Comparison of ENCODE assay signal across 8 mouse cellular contexts in genomic region chr3:146812041-146812878, GRCm38 (mm10). TPM values are rescaled to one million over a fixed set of nuclear protein-coding genes. Genes with fewer than 3 reads are reported as not detected.
DNase-seq lines count a peak whose midpoint lies in the region; ATAC-seq and TF ChIP-seq lines count a peak whose summit lies in the region.

No protein-coding gene starts in this region.

- WGBS in embryonic facial prominence, embryonic 15.5 days, result 1% methylated on average over 56 of the region's 60 CpGs
- under 1% methylated on average over 55 of the region's 60 CpGs for WGBS in hindbrain, embryonic 16.5 days
- 1% methylated on average over 60 of the region's 60 CpGs for WGBS in liver, embryonic 15.5 days (ENCODE audit: insufficient replicate concordance)
- under 1% methylated on average over 60 of the region's 60 CpGs for WGBS in olfactory bulb, adult 2 months

- H3K27me3 ChIP-seq in embryonic facial prominence, embryonic 15.5 days, result no peaks in the 10 kb centered on the region
- H3K27me3 ChIP-seq in hindbrain, embryonic 16.5 days (replicated peaks; ENCODE audit: control insufficient read depth, insufficient read depth, low read length), result no peaks in the 10 kb centered on the region; the same call in 1 of the 2 replicates
- H3K27me3 ChIP-seq in liver, embryonic 15.5 days, result peaks cover 4% of the 10 kb centered on the region; the same call in 1 of the 2 replicates

- no peaks in the 10 kb centered on the region for H3K36me3 ChIP-seq in embryonic facial prominence, embryonic 15.5 days
- H3K36me3 ChIP-seq in hindbrain, embryonic 16.5 days (ENCODE audit: control insufficient read depth, insufficient read depth, low read length), result no peaks in the 10 kb centered on the region
- H3K36me3 ChIP-seq in liver, embryonic 15.5 days (replicated peaks), result no peaks in the 10 kb centered on the region

- peak; percentile 78 for ATAC-seq in embryonic facial prominence, embryonic 15.5 days (ENCODE audit: insufficient number of reproducible peaks, low FRiP score, low TSS enrichment, low read depth)
- ATAC-seq in hindbrain, embryonic 16.5 days, result no peak; the same call in 1 of the 2 replicates
- ATAC-seq in liver, embryonic 15.5 days (ENCODE audit: insufficient read depth), result peak; percentile 65

- TF ChIP-seq POLR2A in olfactory bulb, adult 2 months (IDR thresholded peaks at IDR 0.05; ENCODE audit: insufficient read depth, low read depth, low read length), result peak; percentile 10; the same call in 1 of the 2 replicates

- intact Hi-C loops in left cerebral cortex, postnatal 10 days (cut with DNase I), result loop anchor here (5.0 kb wide), 1 partner anchor 40 kb away; the partner anchor contains the start of gene Ttll7
- intact Hi-C loops in left cerebral cortex, postnatal 36 days (cut with DNase I), result loop anchor here (2.0 to 5.0 kb wide), 2 partner anchors 41 to 105 kb away; partner anchors contain the start of gene Ttll7

- peak overlapping the region; percentile 75 for H3K4me2 ChIP-seq in embryonic facial prominence, embryonic 15.5 days (replicated peaks)
- H3K4me2 ChIP-seq in hindbrain, embryonic 16.5 days (ENCODE audit: low read length), result peak overlapping the region; percentile 73
- H3K4me2 ChIP-seq in liver, embryonic 15.5 days, result peak overlapping the region; percentile 90

- H3K4me3 ChIP-seq in embryonic facial prominence, embryonic 15.5 days (replicated peaks), result peak overlapping the region; percentile 100
- peak overlapping the region; percentile 89 for H3K4me3 ChIP-seq in hindbrain, embryonic 16.5 days (ENCODE audit: low read length)
- peak overlapping the region; percentile 83 for H3K4me3 ChIP-seq in liver, embryonic 15.5 days (replicated peaks)
- peak overlapping the region; percentile 65 for H3K4me3 ChIP-seq in olfactory bulb, adult 2 months (ENCODE audit: insufficient read depth, low read depth, low read length)

- peaks cover 7% of the 10 kb centered on the region for H3K4me1 ChIP-seq in embryonic facial prominence, embryonic 15.5 days
- peaks cover 14% of the 10 kb centered on the region for H3K4me1 ChIP-seq in hindbrain, embryonic 16.5 days (ENCODE audit: control insufficient read depth, insufficient read depth, low read depth, low read length)
- H3K4me1 ChIP-seq in liver, embryonic 15.5 days (replicated peaks), result peaks cover 17% of the 10 kb centered on the region
- no peaks in the 10 kb centered on the region for H3K4me1 ChIP-seq in olfactory bulb, adult 2 months (ENCODE audit: control insufficient read depth, insufficient read depth, low read length)

- peak overlapping the region; percentile 80 for H3K9ac ChIP-seq in embryonic facial prominence, embryonic 15.5 days
- H3K9ac ChIP-seq in hindbrain, embryonic 16.5 days (ENCODE audit: low read depth, low read length), result peak overlapping the region; percentile 83
- peak overlapping the region; percentile 74 for H3K9ac ChIP-seq in liver, embryonic 15.5 days

- TF ChIP-seq CTCF in olfactory bulb, adult 2 months (IDR thresholded peaks at IDR 0.05; ENCODE audit: insufficient read depth, low read depth, low read length), result no peak

- no peaks in the 10 kb centered on the region for H3K9me3 ChIP-seq in embryonic facial prominence, embryonic 15.5 days (replicated peaks)
- H3K9me3 ChIP-seq in hindbrain, embryonic 16.5 days (ENCODE audit: control insufficient read depth, low read length), result no peaks in the 10 kb centered on the region
- no peaks in the 10 kb centered on the region for H3K9me3 ChIP-seq in liver, embryonic 15.5 days (replicated peaks)

- DNase-seq in left cerebral cortex, postnatal 10 days (ENCODE audit: extremely low spot score in 1 of 2, low spot score in 2 of 2), result peak; percentile 19 to 72
- no peak for DNase-seq in left cerebral cortex, postnatal 36 days (ENCODE audit: low spot score in 2 of 2)
- peak; percentile 68 for DNase-seq in NIH3T3 (ENCODE audit: low read depth)
- no peak for DNase-seq in cerebellum, adult 18-20 months

- H3K27ac ChIP-seq in embryonic facial prominence, embryonic 15.5 days (replicated peaks), result peak overlapping the region; percentile 94
- peak overlapping the region; percentile 95 for H3K27ac ChIP-seq in hindbrain, embryonic 16.5 days (ENCODE audit: low read depth, low read length)
- peak overlapping the region; percentile 65; the same call in 1 of the 2 replicates for H3K27ac ChIP-seq in liver, embryonic 15.5 days (replicated peaks)
- no peak overlapping the region for H3K27ac ChIP-seq in olfactory bulb, adult 2 months (ENCODE audit: insufficient read depth, low read depth, low read length)

RNA-seq across cellular contexts. Expression of gene Prkacb, which starts 0.5 kb away (rescaled TPM):
- 100 to 1,000 TPM; 488 to 489 TPM for total RNA-seq in left cerebral cortex, postnatal 10 days (2021)
- 100 to 1,000 TPM; 428 to 477 TPM for total RNA-seq in left cerebral cortex, postnatal 36 days (2021)
- polyA plus RNA-seq in embryonic facial prominence, embryonic 15.5 days (2015; fragmentation: Nextera tagmentation; extraction: Ambion mirVana), result 60.5 and 62.4 TPM in 2 replicates
- 199 and 204 TPM in 2 replicates for polyA plus RNA-seq in hindbrain, embryonic 16.5 days (2015; fragmentation: Nextera tagmentation; extraction: Ambion mirVana)
- 12.4 and 13.0 TPM in 2 replicates for polyA plus RNA-seq in liver, embryonic 15.5 days (2015; fragmentation: Nextera tagmentation; extraction: Ambion mirVana)
- polyA plus RNA-seq in olfactory bulb, adult 2 months (2012; ENCODE audit: insufficient read depth, insufficient read length, low replicate concordance, missing spikeins), result 239 and 324 TPM in 2 replicates

RNA-seq across cellular contexts. Expression of gene Ttll7, which starts 39.9 kb away (rescaled TPM):
- 100 to 1,000 TPM; 108 TPM for total RNA-seq in left cerebral cortex, postnatal 10 days (2021)
- 100 to 1,000 TPM; 182 to 189 TPM for total RNA-seq in left cerebral cortex, postnatal 36 days (2021)
- polyA plus RNA-seq in embryonic facial prominence, embryonic 15.5 days (2015; fragmentation: Nextera tagmentation; extraction: Ambion mirVana), result 2.9 and 3.9 TPM in 2 replicates
- 7.8 and 9.4 TPM in 2 replicates for polyA plus RNA-seq in hindbrain, embryonic 16.5 days (2015; fragmentation: Nextera tagmentation; extraction: Ambion mirVana)
- 0.39 and 0.47 TPM in 2 replicates for polyA plus RNA-seq in liver, embryonic 15.5 days (2015; fragmentation: Nextera tagmentation; extraction: Ambion mirVana)
- polyA plus RNA-seq in olfactory bulb, adult 2 months (2012; ENCODE audit: insufficient read depth, insufficient read length, low replicate concordance, missing spikeins), result 142 TPM in 1 of 2 replicates, not detected in the other

Comparison
In these comparisons a context has a peak if more than half of its experiments do, and no peak if none do; other contexts are left out.
1. DNase-seq: peak in left cerebral cortex, postnatal 10 days (2 of 2) and NIH3T3 (single experiment); none in left cerebral cortex, postnatal 36 days (0 of 2) and cerebellum, adult 18-20 months (0 of 2).
2. Peak in every context shown above with its lines, with median percentiles within 50 percentile points of each other: H3K4me2 ChIP-seq, H3K4me3 ChIP-seq and H3K9ac ChIP-seq.